Mouse (Mus musculus) liver, postnatal 0 days (tissue): Measurements from ENCODE around the gene Myo1d.

Experiments used
- CTCF ChIP-seq: sonication (generic); IDR thresholded peaks from 2 replicates; pipeline ENCODE4 v1.5.1; 2016; ENCODE audit warnings: antibody characterized with exemption, low read depth
- EP300 ChIP-seq: IDR thresholded peaks from 2 replicates; pipeline ENCODE4 v1.6.1; 2016; ENCODE audit warnings: antibody characterized with exemption, low read depth, mild to moderate bottlenecking

DNA sequence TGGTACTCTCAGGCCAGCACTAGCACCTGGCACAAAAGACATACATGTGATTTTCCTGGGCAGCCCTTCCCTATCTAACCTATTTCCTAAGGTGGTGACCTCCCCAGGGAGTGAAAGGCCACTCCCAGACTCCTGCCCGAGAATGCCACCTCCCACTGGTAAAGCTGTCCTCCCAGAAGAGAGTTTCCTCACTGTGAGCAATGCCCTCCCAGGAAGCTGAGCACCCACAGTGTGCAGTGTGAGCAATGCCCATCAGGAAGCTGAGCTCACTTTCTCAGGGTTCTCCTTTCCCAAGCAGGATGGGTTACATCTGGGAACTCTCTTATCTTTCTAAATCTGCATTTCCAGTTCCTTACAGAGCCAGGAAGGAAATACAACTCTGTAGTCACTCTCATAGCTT, 246.9 kb downstream of the Myo1d start:
- TF ChIP-seq EP300, result no peak
- no peak for TF ChIP-seq CTCF
